Mouse (Mus musculus) central nervous system, embryonic 18 days (tissue): ENCODE results near the gene 9130213A22Rik. TPM values are rescaled to one million over a fixed set of nuclear protein-coding genes. Genes with fewer than 3 reads are reported as not detected.

Experiments used
- polyA plus RNA-seq: library from polyadenylated mRNA; depleted of rRNA; stranded (reverse); fragments of >200 nt; gene quantifications from 2 replicates; pipeline ENCODE4 v1.2.3, GENCODE M21; 2012; rRNA removed

The 9130213A22Rik gene
- polyA plus RNA-seq: 1.2 TPM in 2 replicates

DNA sequence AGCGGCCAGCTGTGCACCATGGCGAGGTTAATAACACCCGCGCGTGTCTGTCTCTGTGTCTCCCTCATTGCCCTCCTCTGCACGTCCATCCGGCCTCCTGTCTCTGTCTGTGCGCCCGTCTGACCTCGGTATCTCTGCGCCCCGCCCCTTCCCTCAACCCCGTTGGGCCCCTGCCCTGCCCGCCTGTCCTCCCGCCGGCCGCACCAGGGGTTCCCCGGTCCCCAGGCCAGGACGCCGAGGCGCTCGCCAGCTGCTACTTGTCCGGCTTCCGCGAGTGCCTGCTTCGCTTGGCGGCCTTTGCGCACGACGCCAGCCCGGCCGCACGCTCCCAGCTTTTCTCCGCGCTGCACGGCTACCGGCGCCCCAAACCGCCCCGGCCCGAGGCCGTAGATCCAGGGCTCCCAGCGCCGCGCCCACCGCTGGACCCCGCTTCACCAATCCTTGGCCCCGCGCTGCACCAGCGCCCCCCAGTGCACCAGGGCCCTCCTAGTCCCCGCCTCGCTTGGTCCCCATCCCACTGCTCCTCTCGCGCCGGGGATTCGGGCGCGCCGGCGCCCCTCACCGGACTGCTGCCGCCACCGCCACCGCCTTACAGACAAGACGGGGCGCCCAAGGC lies at the start of gene 9130213A22Rik:
TSS of gene 9130213A22Rik (minus strand) at position 254 of the 616 bp plus-strand sequence.

DNA sequence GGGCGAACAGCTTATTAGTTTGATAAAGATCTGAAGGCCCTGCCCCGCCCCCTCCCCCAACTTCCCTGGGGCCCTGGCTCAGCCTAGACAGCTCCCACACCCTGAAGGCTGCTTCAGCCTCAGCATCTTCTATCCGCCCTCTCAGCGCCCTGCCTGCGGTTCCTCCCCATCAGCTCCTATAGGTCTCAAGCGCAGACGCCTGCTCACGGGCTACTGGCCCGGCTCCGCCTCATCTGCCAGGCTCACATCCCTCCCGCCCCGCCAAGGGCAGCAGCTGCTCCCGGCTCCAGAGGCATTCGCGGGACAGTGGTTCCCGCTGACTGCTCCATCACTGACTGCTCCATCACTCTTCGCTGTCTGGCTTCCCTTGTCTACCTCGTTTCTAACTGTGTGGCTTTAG lies 34.4 kb upstream of the 9130213A22Rik start, which contains the start of gene Alox12b:
TSS of gene Alox12b (plus strand) at position 190 of the 400 bp plus-strand sequence.

DNA sequence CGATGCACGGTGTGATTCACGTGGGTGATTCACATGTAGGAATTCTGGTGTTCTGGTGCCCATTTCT lies 3.3 kb upstream of the 9130213A22Rik start, which contains the start of gene Aloxe3:
TSS of gene Aloxe3 (plus strand) at position 45 of the 67 bp plus-strand sequence.

DNA sequence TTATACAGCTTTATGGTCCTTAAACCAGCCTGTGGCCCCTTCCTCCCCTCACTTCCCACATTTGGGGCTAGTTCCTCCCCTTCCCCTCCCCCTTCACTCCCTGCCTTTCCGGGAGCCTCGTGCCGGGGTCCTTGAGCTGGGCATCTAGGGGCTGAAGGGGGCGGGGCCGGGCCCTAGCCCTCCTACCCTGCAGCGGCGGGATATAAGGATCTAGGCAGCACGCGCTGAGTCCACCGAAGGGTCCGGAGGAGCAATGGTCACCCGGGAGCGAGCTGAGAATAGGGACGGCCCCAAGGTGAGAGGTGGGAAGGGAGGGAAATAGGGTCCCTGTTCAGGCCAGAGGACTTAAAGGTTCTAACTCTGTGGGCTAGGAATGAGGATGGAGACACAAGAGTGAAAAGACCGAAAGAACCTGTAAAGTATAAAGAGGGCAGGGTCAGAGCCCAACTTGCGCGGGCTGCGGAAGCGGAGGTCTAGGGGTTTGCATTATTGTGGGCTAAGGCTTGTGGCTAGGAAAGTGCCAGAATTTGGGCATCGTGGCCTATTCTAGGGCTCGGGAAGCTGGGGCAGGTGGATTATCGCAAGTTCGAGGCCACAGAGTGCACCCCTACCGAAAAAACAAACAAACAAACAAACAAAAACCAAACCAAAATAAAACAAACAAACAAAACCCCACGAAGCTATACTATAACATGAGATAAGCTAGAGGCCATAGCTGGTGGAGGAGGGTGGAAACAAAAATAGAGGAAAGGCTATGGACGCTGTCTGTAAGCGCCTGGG lies 2.0 kb downstream of the 9130213A22Rik start, which contains the start of gene Hes7:
TSS of gene Hes7 (plus strand) at position 184 of the 780 bp plus-strand sequence.

DNA sequence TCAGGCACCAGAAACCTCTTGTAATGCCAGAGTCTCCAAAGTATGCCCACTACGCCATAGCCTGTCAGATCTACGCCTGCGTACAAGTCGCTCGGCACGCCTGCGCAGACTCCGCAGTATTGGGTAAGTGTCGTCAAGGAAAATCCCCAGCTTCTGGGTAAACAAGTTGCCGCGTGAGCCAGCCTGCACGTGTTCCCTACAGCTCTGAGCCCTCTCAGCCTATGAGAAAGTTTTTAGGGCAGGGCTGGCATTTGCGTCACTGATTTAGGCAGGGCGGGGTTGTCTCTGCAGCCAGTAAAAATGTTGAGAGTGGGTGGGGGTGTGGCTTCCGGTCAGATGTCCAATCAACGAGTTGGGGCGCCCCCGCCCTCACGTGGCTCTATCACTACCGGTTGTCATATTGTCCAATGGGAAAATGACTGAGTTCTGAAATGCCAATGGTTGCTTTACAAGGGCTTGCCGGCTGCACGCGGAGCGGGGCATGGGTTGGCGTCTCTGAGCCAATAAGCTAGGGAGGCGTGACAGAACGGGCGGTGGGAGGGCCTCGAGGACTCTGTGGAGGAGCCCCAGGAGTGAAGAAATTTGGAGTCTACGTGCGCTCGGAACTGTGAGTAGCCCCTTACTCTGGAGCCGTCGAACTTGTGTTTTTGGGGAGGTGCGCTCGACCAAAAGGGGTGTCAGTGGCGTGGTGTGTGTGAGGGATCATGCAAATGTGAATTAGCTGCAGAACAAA lies 27.5 kb downstream of the 9130213A22Rik start, which contains the start of gene Per1:
TSS of gene Per1 (plus strand) at position 521 of the 733 bp plus-strand sequence.

DNA sequence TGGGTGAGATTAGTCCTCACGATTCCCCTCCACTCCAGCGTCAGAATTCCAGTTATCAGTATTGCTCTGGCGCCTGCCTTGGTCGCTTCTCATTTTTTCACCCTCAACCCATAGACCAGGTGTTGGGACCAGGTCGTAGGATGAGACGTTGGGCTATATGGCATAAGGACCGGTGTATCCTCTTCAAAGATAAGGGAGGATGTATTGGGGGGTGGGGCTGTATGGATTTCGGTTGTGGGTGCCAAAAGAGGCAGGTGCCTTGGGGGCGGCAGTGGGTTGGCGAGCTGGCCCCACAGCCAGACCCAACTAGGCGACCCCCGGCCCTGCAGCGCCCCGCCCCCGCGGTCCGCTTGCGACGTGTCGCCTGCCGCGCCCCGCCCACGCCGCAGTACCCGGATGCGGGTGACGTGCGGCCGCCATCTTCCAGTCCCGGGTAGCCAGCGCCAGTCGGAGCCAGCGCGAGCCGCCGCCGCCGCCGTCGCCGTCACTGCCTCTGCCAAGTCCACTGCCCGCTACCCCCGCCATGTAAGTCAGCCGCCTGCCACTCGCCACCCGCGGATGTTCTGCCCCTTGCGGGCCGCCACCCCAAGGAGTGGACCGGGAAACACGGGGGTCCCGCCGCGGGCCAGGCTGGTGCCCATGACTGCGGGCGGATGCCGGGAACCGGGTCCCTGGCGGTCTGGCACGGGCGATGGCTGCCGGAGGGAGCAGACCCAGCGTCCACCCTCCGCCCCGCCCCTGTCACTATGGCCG lies 34.1 kb downstream of the 9130213A22Rik start, which contains the start of gene Vamp2:
TSS of gene Vamp2 (plus strand) at position 388 of the 753 bp plus-strand sequence.

DNA sequence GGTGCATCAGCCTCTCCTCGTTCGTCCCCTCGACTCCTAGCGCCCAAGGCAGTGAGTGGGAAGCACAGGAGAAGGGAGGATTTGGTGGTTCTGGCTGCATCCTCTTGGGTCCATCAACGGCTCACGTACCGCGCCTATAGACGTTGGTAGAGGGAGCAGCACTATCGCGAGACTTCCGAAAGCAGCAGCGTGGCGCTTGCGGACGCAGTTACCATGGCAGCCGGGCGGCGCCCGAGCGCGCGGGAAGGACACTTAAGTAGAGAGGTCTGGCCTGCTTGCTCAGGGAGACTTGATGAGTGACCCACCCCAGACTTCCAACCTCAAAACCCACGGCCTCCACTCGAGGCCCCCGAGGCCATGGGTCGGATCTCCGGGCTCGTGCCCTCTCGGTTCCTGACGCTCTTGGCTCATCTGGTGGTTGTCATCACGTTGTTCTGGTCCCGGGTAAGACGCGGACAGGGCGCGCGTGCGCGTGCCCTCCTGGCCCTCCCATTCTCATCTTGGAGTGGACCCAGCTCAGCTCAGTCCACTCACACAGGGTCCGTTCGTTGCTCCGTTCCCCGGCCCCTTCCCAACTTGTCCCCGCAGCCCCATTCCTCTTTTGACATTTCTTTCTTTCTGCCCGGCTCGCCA lies 51.7 kb downstream of the 9130213A22Rik start, which contains the start of gene Tmem107:
TSS of gene Tmem107 (plus strand) at position 217 of the 633 bp plus-strand sequence.

Other genes with a start within 250 kb of the 9130213A22Rik start
- 0.05 and 0.34 TPM in 2 replicates for gene Rnf222, start 234.0 kb downstream of the 9130213A22Rik start, polyA plus RNA-seq
- 2,315 and 2,419 TPM in 2 replicates for gene Rpl26, start 221.0 kb downstream of the 9130213A22Rik start, polyA plus RNA-seq
- gene Odf4, start 195.5 kb downstream of the 9130213A22Rik start, polyA plus RNA-seq: 3.6 and 4.3 TPM in 2 replicates
- 32.4 and 33.6 TPM in 2 replicates for gene Arhgef15, start 165.1 kb downstream of the 9130213A22Rik start, polyA plus RNA-seq
- gene Slc25a35, start 154.5 kb downstream of the 9130213A22Rik start, polyA plus RNA-seq: 2.6 and 2.7 TPM in 2 replicates
- 26.9 and 31.1 TPM in 2 replicates for gene Rangrf, start 147.4 kb downstream of the 9130213A22Rik start, polyA plus RNA-seq
- gene Pfas, start 114.1 kb downstream of the 9130213A22Rik start, polyA plus RNA-seq: 21.3 and 22.2 TPM in 2 replicates
- gene Ctc1, start 106.7 kb downstream of the 9130213A22Rik start, polyA plus RNA-seq: 102 and 109 TPM in 2 replicates
- 16.9 and 19.1 TPM in 2 replicates for gene Aurkb, start 76.9 kb downstream of the 9130213A22Rik start, polyA plus RNA-seq
- 25.1 and 25.6 TPM in 2 replicates for gene Borcs6, start 62.9 kb downstream of the 9130213A22Rik start, polyA plus RNA-seq
- gene Tmem107, start 51.8 kb downstream of the 9130213A22Rik start, polyA plus RNA-seq: 32.3 and 33.9 TPM in 2 replicates
- 324 and 361 TPM in 2 replicates for gene Vamp2, start 34.1 kb downstream of the 9130213A22Rik start, polyA plus RNA-seq
- gene Per1, start 27.4 kb downstream of the 9130213A22Rik start, polyA plus RNA-seq: 11.5 and 13.7 TPM in 2 replicates
- 1.6 and 1.7 TPM in 2 replicates for gene Hes7, start 2.2 kb downstream of the 9130213A22Rik start, polyA plus RNA-seq
- 16.7 and 18.3 TPM in 2 replicates for gene Aloxe3, start 3.3 kb upstream of the 9130213A22Rik start, polyA plus RNA-seq
- gene Alox12b, start 34.4 kb upstream of the 9130213A22Rik start, polyA plus RNA-seq: 0.49 and 1.0 TPM in 2 replicates
- gene Alox8, start 75.3 kb upstream of the 9130213A22Rik start, polyA plus RNA-seq: 0.36 and 0.44 TPM in 2 replicates
- 0.60 and 0.67 TPM in 2 replicates for gene Gucy2e, start 114.4 kb upstream of the 9130213A22Rik start, polyA plus RNA-seq
- gene Cntrob, start 201.2 kb upstream of the 9130213A22Rik start, polyA plus RNA-seq: 40.0 and 40.8 TPM in 2 replicates
- 85.3 and 85.5 TPM in 2 replicates for gene Trappc1, start 201.4 kb upstream of the 9130213A22Rik start, polyA plus RNA-seq
- gene Kcnab3, start 203.7 kb upstream of the 9130213A22Rik start, polyA plus RNA-seq: 11.2 and 11.8 TPM in 2 replicates
- gene Rnf227, start 217.9 kb upstream of the 9130213A22Rik start, polyA plus RNA-seq: 143 and 152 TPM in 2 replicates
- 260 and 330 TPM in 2 replicates for gene Chd3, start 246.8 kb upstream of the 9130213A22Rik start, polyA plus RNA-seq